Mouse (Mus musculus) embryonic facial prominence, embryonic 15.5 days (tissue): Measurements from ENCODE around the gene Hoxb2. TPM values are rescaled to one million over a fixed set of nuclear protein-coding genes. Genes with fewer than 3 reads are reported as not detected.

Source experiments
- ATAC-seq: fragments of 200-750 bp; cut with Nextera tagmentation; 2 replicates; pipeline ENCODE4 v1.8.0; 2017; ENCODE audit warnings: low read depth, moderate TSS enrichment; ENCODE audit not compliant: insufficient number of reproducible peaks, low FRiP score, low TSS enrichment
- H3K27ac ChIP-seq: fragments of 300-500 bp; sonication (generic); replicated peaks from 2 replicates; pipeline ENCODE4 v1.5.1; 2015; ENCODE audit warnings: mild to moderate bottlenecking, inconsistent platforms
- H3K27me3 ChIP-seq: fragments of 300-500 bp; sonication (generic); 2 replicates; pipeline ENCODE4 v1.6.1; 2015; ENCODE audit warnings: inconsistent platforms
- H3K36me3 ChIP-seq: fragments of 300-500 bp; sonication (generic); 2 replicates; pipeline ENCODE4 v1.6.1; 2015; ENCODE audit warnings: mild to moderate bottlenecking, inconsistent platforms
- H3K4me1 ChIP-seq: fragments of 300-500 bp; sonication (generic); 2 replicates; pipeline ENCODE4 v1.6.1; 2015; ENCODE audit warnings: inconsistent platforms
- H3K4me2 ChIP-seq: fragments of 300-500 bp; sonication (generic); replicated peaks from 2 replicates; pipeline ENCODE4 v1.6.1; 2015; ENCODE audit warnings: mild to moderate bottlenecking, inconsistent platforms
- H3K4me3 ChIP-seq: fragments of 300-500 bp; sonication (generic); replicated peaks from 2 replicates; pipeline ENCODE4 v1.5.1; 2015; ENCODE audit warnings: mild to moderate bottlenecking, inconsistent platforms
- H3K9ac ChIP-seq: fragments of 300-500 bp; sonication (generic); 2 replicates; pipeline ENCODE4 v1.6.1; 2015; ENCODE audit warnings: inconsistent platforms
- H3K9me3 ChIP-seq: fragments of 300-500 bp; sonication (generic); replicated peaks from 2 replicates; pipeline ENCODE4 v1.6.1; 2016; ENCODE audit warnings: inconsistent platforms
- WGBS: fragments of 180-500 bp; shearing (Covaris S2); methylation state at CpG from one replicate; pipeline ENCODE4 v1.1.7; 2015; 5-methylcytosine and 5-hydroxymethylcytosine counted together
- polyA plus RNA-seq: library from polyadenylated mRNA; unstranded; fragments of >200 nt; fragmentation: Nextera tagmentation; extraction: Ambion mirVana; gene quantifications from 2 replicates; pipeline ENCODE4 v1.2.1, GENCODE M21; 2015

Hoxb2 gene
- polyA plus RNA-seq, 1 experiment from 2014 or later: 1.4 TPM

DNA sequence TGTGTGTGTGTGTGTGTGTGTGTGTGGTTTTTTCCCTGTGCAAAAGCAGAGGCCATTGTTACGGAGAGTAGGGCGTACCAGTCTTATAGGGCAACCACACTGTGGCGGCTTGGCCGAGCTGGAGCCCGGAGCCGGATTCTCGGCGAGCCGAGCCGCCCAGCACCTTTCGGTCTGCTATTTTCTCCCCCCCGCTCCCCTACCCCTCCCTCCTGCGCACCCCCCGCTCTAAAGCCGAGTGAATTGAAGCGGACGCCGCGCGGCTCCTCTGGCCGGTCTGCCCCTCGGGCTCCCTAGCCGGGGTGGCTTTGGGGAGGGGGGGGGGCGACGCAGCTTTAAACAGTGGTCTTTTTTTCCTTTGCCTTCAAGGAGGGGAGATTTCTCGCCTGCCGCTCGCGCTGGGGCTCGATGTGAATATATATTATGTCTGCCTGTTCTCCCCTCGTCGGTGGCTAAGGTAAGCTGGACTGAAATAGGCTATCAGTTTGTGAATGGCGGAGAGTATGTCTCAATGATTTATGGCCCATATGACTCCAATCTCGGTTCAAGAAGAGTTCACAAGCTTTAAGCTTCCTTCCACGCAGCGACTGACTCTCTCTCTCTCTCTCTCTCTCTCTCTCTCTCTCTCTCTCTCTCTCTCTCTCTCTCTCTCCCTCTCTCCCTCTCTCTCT, 9.5 kb upstream of the Hoxb2 start:
- Histone ChIP-seq H3K9ac (no peak overlapping the region), H3K4me2 (no peak overlapping the region), H3K4me1 (peaks cover 17% of the 10 kb centered on the region), H3K27ac (no peak overlapping the region), H3K9me3 (no peaks in the 10 kb centered on the region), H3K27me3 (peaks cover 99% of the 10 kb centered on the region), H3K36me3 (no peaks in the 10 kb centered on the region), H3K4me3 (peak overlapping the region; percentile 11; the same call in 1 of the 2 replicates)
- no peak for ATAC-seq
- under 1% methylated on average over 36 of the region's 36 CpGs for WGBS

GRCm38 (mm10) chr11:96341701-96342575, 8.4 kb upstream of the Hoxb2 start:
- WGBS: 1% methylated on average over 40 of the region's 40 CpGs
- peaks cover 17% of the 10 kb centered on the region for H3K4me1 ChIP-seq
- H3K27ac ChIP-seq: no peak overlapping the region
- peak overlapping the region; percentile 1; the same call in 1 of the 2 replicates for H3K4me2 ChIP-seq
- no peak overlapping the region for H3K9ac ChIP-seq
- no peaks in the 10 kb centered on the region for H3K9me3 ChIP-seq
- no peaks in the 10 kb centered on the region for H3K36me3 ChIP-seq
- 0 out of 2 replicates have a peak overlapping the region, but pooled peaks have one; percentile 2 for H3K4me3 ChIP-seq
- no peak for ATAC-seq
- H3K27me3 ChIP-seq: peaks cover 99% of the 10 kb centered on the region

- H3K27me3 ChIP-seq: peaks cover 97% of the 10 kb centered on the region
- under 1% methylated on average over 4 of the region's 4 CpGs for WGBS
- peaks cover 17% of the 10 kb centered on the region for H3K4me1 ChIP-seq
- no peak overlapping the region for H3K4me2 ChIP-seq
- no peaks in the 10 kb centered on the region for H3K9me3 ChIP-seq
- H3K36me3 ChIP-seq: no peaks in the 10 kb centered on the region
- H3K27ac ChIP-seq: no peak overlapping the region
- H3K9ac ChIP-seq: no peak overlapping the region
- ATAC-seq: no peak
- H3K4me3 ChIP-seq: no peak overlapping the region
Observed at GRCm38 (mm10) chr11:96342576-96342930, 7.8 kb upstream of the Hoxb2 start.

DNA sequence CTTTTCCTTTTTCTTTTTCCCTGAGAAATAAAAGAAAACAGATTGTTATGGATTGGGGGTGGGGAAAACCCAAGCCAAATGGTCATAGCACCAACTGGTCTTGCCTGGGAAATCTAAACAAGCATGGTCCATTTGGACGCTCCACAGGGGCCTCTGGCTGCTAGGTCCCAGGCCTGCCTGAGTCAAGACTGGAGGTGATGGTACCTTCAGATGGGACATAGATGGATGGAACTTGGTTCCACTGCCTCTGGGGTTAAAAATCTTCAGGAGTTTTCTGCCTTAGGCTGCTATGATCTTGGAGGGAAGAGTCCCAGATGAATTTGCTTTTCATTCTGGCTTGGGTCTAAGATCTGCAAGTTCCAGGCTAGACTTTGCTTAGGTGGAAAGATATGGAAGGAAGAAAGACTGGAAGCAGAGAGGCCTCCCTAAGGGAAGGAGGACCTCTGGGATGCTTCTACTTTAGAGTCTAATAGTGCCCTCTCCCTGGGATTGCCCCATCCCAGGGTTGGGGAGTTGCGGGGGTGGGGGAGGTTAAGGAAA, 7.0 kb upstream of the Hoxb2 start:
- Histone ChIP-seq H3K9ac (no peak overlapping the region), H3K9me3 (no peaks in the 10 kb centered on the region), H3K27ac (no peak overlapping the region), H3K36me3 (no peaks in the 10 kb centered on the region), H3K4me1 (peaks cover 17% of the 10 kb centered on the region), H3K4me3 (no peak overlapping the region), H3K4me2 (no peak overlapping the region), H3K27me3 (peaks cover 96% of the 10 kb centered on the region)
- no peak for ATAC-seq
- WGBS: 12% methylated on average over 2 of the region's 2 CpGs

GRCm38 (mm10) chr11:96344061-96344877, 6.1 kb upstream of the Hoxb2 start:
- H3K4me3 ChIP-seq: no peak overlapping the region
- peaks cover 17% of the 10 kb centered on the region for H3K4me1 ChIP-seq
- no peak overlapping the region for H3K4me2 ChIP-seq
- H3K9me3 ChIP-seq: no peaks in the 10 kb centered on the region
- no peak overlapping the region for H3K27ac ChIP-seq
- no peak for ATAC-seq
- H3K27me3 ChIP-seq: peaks cover 96% of the 10 kb centered on the region
- no peak overlapping the region for H3K9ac ChIP-seq
- 3% methylated on average over 40 of the region's 40 CpGs for WGBS
- H3K36me3 ChIP-seq: no peaks in the 10 kb centered on the region

GRCm38 (mm10) chr11:96344878-96345159, 5.5 kb upstream of the Hoxb2 start:
- no peak overlapping the region for H3K4me2 ChIP-seq
- peaks cover 96% of the 10 kb centered on the region for H3K27me3 ChIP-seq
- H3K4me1 ChIP-seq: peaks cover 17% of the 10 kb centered on the region
- WGBS: 8% methylated on average over 6 of the region's 6 CpGs
- H3K9me3 ChIP-seq: no peaks in the 10 kb centered on the region
- no peak overlapping the region for H3K9ac ChIP-seq
- H3K4me3 ChIP-seq: no peak overlapping the region
- H3K36me3 ChIP-seq: no peaks in the 10 kb centered on the region
- no peak overlapping the region for H3K27ac ChIP-seq
- ATAC-seq: no peak

- Histone ChIP-seq H3K36me3 (no peaks in the 10 kb centered on the region), H3K9me3 (no peaks in the 10 kb centered on the region), H3K4me2 (peak overlapping the region; percentile 36), H3K27ac (no peak overlapping the region), H3K4me1 (peaks cover 17% of the 10 kb centered on the region), H3K4me3 (peak overlapping the region; percentile 24; the same call in 1 of the 2 replicates), H3K27me3 (peaks cover 96% of the 10 kb centered on the region), H3K9ac (no peak overlapping the region)
- 2% methylated on average over 40 of the region's 56 CpGs for WGBS
- no peak for ATAC-seq
Observed at GRCm38 (mm10) chr11:96345220-96345892, 5.0 kb upstream of the Hoxb2 start.

- peaks cover 14% of the 10 kb centered on the region for H3K4me1 ChIP-seq
- H3K27ac ChIP-seq: no peak overlapping the region
- peak overlapping the region; percentile 36; the same call in 1 of the 2 replicates for H3K4me2 ChIP-seq
- H3K4me3 ChIP-seq: no peak overlapping the region; the same call in 1 of the 2 replicates
- peaks cover 96% of the 10 kb centered on the region for H3K27me3 ChIP-seq
- no peak for ATAC-seq
- no peaks in the 10 kb centered on the region for H3K9me3 ChIP-seq
- H3K36me3 ChIP-seq: no peaks in the 10 kb centered on the region
- H3K9ac ChIP-seq: no peak overlapping the region
- 1% methylated on average over 45 of the region's 45 CpGs for WGBS
Observed at GRCm38 (mm10) chr11:96345893-96346806, 4.2 kb upstream of the Hoxb2 start.

DNA sequence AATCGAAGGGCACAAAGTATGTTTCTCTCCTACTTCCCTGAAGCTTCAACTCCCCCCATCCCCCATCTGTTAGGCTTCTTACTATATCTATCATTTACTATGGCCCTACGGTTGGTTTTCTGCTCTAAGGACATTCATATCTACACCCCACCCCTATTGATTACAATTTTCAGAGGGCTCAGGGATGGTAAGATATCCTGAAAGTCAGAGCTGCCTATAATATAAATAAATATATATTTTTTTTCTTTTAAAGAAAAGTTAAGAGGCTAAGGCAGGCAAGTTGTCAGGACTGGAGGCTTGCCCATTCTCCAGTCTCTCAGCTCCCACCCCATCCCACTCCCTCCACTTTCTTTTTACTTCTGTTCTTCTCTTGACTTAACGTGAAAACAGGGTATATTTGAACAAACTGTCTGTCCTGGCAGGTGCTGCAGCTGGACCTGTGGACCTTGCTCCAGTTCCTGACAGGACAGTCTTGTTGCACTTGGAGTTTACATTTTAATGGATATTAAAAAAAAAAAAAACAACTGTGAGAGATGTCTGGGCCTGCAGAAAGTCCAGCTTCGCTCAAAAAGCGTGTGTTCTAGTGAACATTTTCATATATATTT, 3.3 kb upstream of the Hoxb2 start:
- Histone ChIP-seq H3K4me1 (peaks cover 7% of the 10 kb centered on the region), H3K9me3 (no peaks in the 10 kb centered on the region), H3K4me2 (no peak overlapping the region), H3K36me3 (no peaks in the 10 kb centered on the region), H3K27me3 (peaks cover 96% of the 10 kb centered on the region), H3K4me3 (no peak overlapping the region), H3K27ac (no peak overlapping the region), H3K9ac (no peak overlapping the region)
- WGBS: 18% methylated on average over 5 of the region's 5 CpGs
- no peak for ATAC-seq

DNA sequence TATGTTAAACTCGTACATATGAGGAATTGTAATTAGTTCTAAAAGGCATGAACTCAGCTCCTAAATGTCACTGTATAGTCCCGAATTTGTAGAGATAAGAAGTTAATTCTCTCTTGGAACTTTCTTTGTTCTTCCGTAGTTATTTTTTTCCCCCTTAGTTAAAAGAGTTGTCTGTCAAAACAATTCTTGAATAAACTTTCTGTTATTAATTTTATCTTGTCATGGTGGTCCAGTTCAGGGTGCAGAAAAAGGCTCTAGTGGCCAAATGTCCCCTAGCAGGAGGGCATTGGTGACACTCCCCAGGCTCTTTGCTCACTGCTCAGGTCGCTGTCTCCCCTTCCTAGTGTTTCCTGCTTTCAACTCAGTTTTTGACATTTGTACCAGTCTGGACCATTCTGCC, 2.6 kb upstream of the Hoxb2 start:
- no peak overlapping the region for H3K4me3 ChIP-seq
- WGBS: 13% methylated on average over 4 of the region's 4 CpGs
- peaks cover 9% of the 10 kb centered on the region for H3K4me1 ChIP-seq
- no peak for ATAC-seq
- no peak overlapping the region for H3K4me2 ChIP-seq
- no peak overlapping the region for H3K9ac ChIP-seq
- H3K9me3 ChIP-seq: no peaks in the 10 kb centered on the region
- H3K36me3 ChIP-seq: no peaks in the 10 kb centered on the region
- H3K27ac ChIP-seq: no peak overlapping the region
- peaks cover 96% of the 10 kb centered on the region for H3K27me3 ChIP-seq
